Mouse (Mus musculus) left cerebral cortex, adult 6 months (tissue): ENCODE data around the gene Gm20075. TPM values are rescaled to one million over a fixed set of nuclear protein-coding genes. Genes with fewer than 3 reads are reported as not detected.

Experiments used
- long read RNA-seq, 2 experiments: library from polyadenylated mRNA; unstranded; transcript quantifications; one replicate each; pipeline ENCODE4 v2.0.0; 2019 to 2020
- polyA plus RNA-seq: library from polyadenylated mRNA; unstranded; fragments of <200 nt; fragmentation: Nextera tagmentation; gene quantifications from 2 replicates; pipeline ENCODE4 v1.2.3, GENCODE M21; 2021

Gene Gm20075
- 6.5 and 7.0 TPM in 2 replicates for polyA plus RNA-seq
- long read RNA-seq, experiment 1, partial matches to known transcripts: 0 of 3 reads
- long read RNA-seq, experiment 1, other reads (novel, unspliced or antisense): 0 of 3 reads
- long read RNA-seq, experiment 2, partial matches to known transcripts: 0 of 4 reads
- long read RNA-seq, experiment 2, other reads (novel, unspliced or antisense): 0 of 4 reads

GRCm38 (mm10) chr13:96081276-96081675 is at the start of gene Gm20075:
Gm20075 (minus strand) TSS chr13:96081376.

GRCm38 (mm10) chr13:96081754-96082153 is 578 bp upstream of the Gm20075 start, which contains the start of gene Gm17190:
Gm17190 (plus strand) TSS chr13:96082054.

Other genes with a start within 250 kb of the Gm20075 start
- gene Iqgap2, start 189.5 kb downstream of the Gm20075 start, polyA plus RNA-seq: 2.0 and 2.5 TPM in 2 replicates
- not detected in 2 replicates for gene Gm17190, start 678 bp upstream of the Gm20075 start, polyA plus RNA-seq
- 4.6 and 5.3 TPM in 2 replicates for gene Sv2c, start 51.2 kb upstream of the Gm20075 start, polyA plus RNA-seq